8 mouse cellular contexts compared by ENCODE assay signal in the genomic region with DNA sequence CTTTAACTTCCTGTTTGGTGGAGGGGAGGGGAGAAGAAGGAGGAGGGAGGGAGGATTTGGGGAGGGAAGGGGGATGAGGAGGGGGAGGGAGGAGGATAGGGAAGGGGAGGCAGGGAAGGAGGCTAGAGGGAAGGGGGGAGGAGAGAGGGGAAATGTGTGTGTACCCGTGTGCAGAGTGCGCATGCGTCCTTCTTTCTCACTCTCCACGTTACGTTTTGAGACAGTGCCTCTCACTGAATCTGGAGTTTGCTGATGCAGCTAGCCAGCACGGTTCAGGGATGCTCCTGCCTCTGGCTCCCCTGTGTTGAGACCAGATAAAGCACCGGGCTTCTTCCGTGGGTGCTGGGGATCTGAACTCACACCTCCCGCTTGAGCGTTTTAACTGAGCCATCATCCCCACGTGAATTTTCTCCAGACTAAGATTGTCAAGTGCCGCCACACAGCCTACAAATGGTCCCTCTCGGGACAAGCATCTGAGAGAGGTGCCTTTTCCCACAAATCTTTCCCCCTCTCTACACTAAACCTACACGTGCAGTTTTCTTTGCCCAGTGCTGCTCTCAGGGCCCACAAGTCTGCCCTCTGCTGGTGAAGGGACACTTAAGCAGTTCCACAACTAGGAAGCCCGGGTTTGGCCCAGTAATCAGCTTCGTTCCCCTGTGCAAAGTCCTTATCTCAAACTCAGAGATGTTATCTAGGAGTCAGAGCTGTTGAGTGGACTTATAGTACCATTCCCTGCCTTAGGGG. TPM values are rescaled to one million over a fixed set of nuclear protein-coding genes. Genes with fewer than 3 reads are reported as not detected.
A peak's percentile ranks its signal among the peaks of the same experiment; 100 is the strongest.
DNase-seq lines count a peak whose midpoint lies in the region; ATAC-seq and TF ChIP-seq lines count a peak whose summit lies in the region.

No protein-coding gene starts in this region.

- H3K4me1 ChIP-seq in forebrain, postnatal 0 days (ENCODE audit: insufficient read depth), result no peaks in the 10 kb centered on the region
- H3K4me1 ChIP-seq in hindbrain, postnatal 0 days (ENCODE audit: insufficient read depth, low read length), result no peaks in the 10 kb centered on the region
- no peaks in the 10 kb centered on the region for H3K4me1 ChIP-seq in liver, adult 2 months (ENCODE audit: control insufficient read depth, insufficient read depth, low read length)
- H3K4me1 ChIP-seq in midbrain, postnatal 0 days (ENCODE audit: insufficient read depth, low read length), result no peaks in the 10 kb centered on the region; the same call in 1 of the 2 replicates
- no peaks in the 10 kb centered on the region for H3K4me1 ChIP-seq in stomach, embryonic 16.5 days (ENCODE audit: control insufficient read depth, insufficient read depth, low read length)

- H3K27ac ChIP-seq in layer of hippocampus, adult 2 months, result no peak overlapping the region
- no peak overlapping the region for H3K27ac ChIP-seq in forebrain, postnatal 0 days (ENCODE audit: low read depth, low read length)
- H3K27ac ChIP-seq in hindbrain, postnatal 0 days, result no peak overlapping the region
- no peak overlapping the region for H3K27ac ChIP-seq in liver, adult 2 months (replicated peaks; ENCODE audit: insufficient read depth, low read depth, low read length)
- no peak overlapping the region for H3K27ac ChIP-seq in midbrain, postnatal 0 days (ENCODE audit: low read depth, low read length)
- no peak overlapping the region for H3K27ac ChIP-seq in stomach, embryonic 16.5 days (ENCODE audit: low read length)

- H3K79me2 ChIP-seq in liver, adult 2 months (ENCODE audit: control insufficient read depth, insufficient read depth, low read length), result no peaks in the 10 kb centered on the region

- peak; percentile 93 for TF ChIP-seq CTCF in layer of hippocampus, adult 2 months (conservative IDR thresholded peaks at IDR 0.05)
- TF ChIP-seq CTCF in forebrain, postnatal 0 days (IDR thresholded peaks at IDR 0.05; ENCODE audit: low read depth), result peak; percentile 85
- TF ChIP-seq CTCF in hindbrain, postnatal 0 days (IDR thresholded peaks at IDR 0.05; ENCODE audit: low read depth), result peak; percentile 85
- TF ChIP-seq CTCF in liver, adult 2 months (IDR thresholded peaks at IDR 0.05; ENCODE audit: low read depth, low read length), result peak; percentile 81
- peak; percentile 91 for TF ChIP-seq CTCF in midbrain, postnatal 0 days (IDR thresholded peaks at IDR 0.05)

- H3K36me3 ChIP-seq in forebrain, postnatal 0 days (ENCODE audit: insufficient read depth), result no peaks in the 10 kb centered on the region
- H3K36me3 ChIP-seq in hindbrain, postnatal 0 days (ENCODE audit: insufficient read depth, low read length), result no peaks in the 10 kb centered on the region
- H3K36me3 ChIP-seq in liver, adult 2 months (ENCODE audit: control insufficient read depth, insufficient read depth, low read length), result no peaks in the 10 kb centered on the region
- no peaks in the 10 kb centered on the region for H3K36me3 ChIP-seq in midbrain, postnatal 0 days (ENCODE audit: insufficient read depth, low read length)
- no peaks in the 10 kb centered on the region for H3K36me3 ChIP-seq in stomach, embryonic 16.5 days (ENCODE audit: control insufficient read depth, insufficient read depth, low read length)

- no peaks in the 10 kb centered on the region for H3K27me3 ChIP-seq in forebrain, postnatal 0 days (ENCODE audit: insufficient read depth, low read length)
- H3K27me3 ChIP-seq in hindbrain, postnatal 0 days (ENCODE audit: insufficient read depth, low read length), result no peaks in the 10 kb centered on the region
- no peaks in the 10 kb centered on the region for H3K27me3 ChIP-seq in liver, adult 2 months (ENCODE audit: control insufficient read depth, insufficient read depth, low read length)
- no peaks in the 10 kb centered on the region for H3K27me3 ChIP-seq in midbrain, postnatal 0 days (ENCODE audit: insufficient read depth, low read length)
- no peaks in the 10 kb centered on the region for H3K27me3 ChIP-seq in stomach, embryonic 16.5 days (ENCODE audit: control insufficient read depth, insufficient read depth, low read length)

- no peak for TF ChIP-seq POLR2A in liver, adult 2 months (IDR thresholded peaks at IDR 0.05; ENCODE audit: extremely low read depth, insufficient read depth, low read length)

- ATAC-seq in forebrain, postnatal 0 days, result peak; percentile 76; the same call in 1 of the 2 replicates
- ATAC-seq in hindbrain, postnatal 0 days, result peak; percentile 51; the same call in 1 of the 2 replicates
- ATAC-seq in midbrain, postnatal 0 days (ENCODE audit: low FRiP score), result 0 out of 2 replicates have a peak, but pooled peaks have one; percentile 56
- peak; percentile 29; the same call in 1 of the 2 replicates for ATAC-seq in stomach, embryonic 16.5 days (ENCODE audit: insufficient read depth, low FRiP score)

- no peak overlapping the region for H3K4me3 ChIP-seq in layer of hippocampus, adult 2 months
- peak overlapping the region; percentile 12 for H3K4me3 ChIP-seq in forebrain, postnatal 0 days (ENCODE audit: low read depth, low read length)
- no peak overlapping the region for H3K4me3 ChIP-seq in hindbrain, postnatal 0 days (ENCODE audit: low read length)
- H3K4me3 ChIP-seq in liver, adult 2 months (ENCODE audit: insufficient read depth, low read depth, low read length), result no peak overlapping the region
- no peak overlapping the region for H3K4me3 ChIP-seq in midbrain, postnatal 0 days (ENCODE audit: low read depth, low read length)
- H3K4me3 ChIP-seq in stomach, embryonic 16.5 days (replicated peaks; ENCODE audit: low read length), result peak overlapping the region; percentile 24

- no peak overlapping the region for H3K9ac ChIP-seq in forebrain, postnatal 0 days
- no peak overlapping the region for H3K9ac ChIP-seq in hindbrain, postnatal 0 days (replicated peaks; ENCODE audit: low read length)
- no peak overlapping the region for H3K9ac ChIP-seq in liver, adult 2 months (ENCODE audit: low read depth, low read length)
- no peak overlapping the region for H3K9ac ChIP-seq in midbrain, postnatal 0 days (replicated peaks; ENCODE audit: low read length, poor library complexity, severe bottlenecking)
- H3K9ac ChIP-seq in stomach, embryonic 16.5 days (ENCODE audit: low read length), result peak overlapping the region; percentile 28; the same call in 1 of the 2 replicates

- 30% methylated on average over 16 of the region's 16 CpGs for WGBS in forebrain, postnatal 0 days
- WGBS in hindbrain, postnatal 0 days, result 25% methylated on average over 16 of the region's 16 CpGs
- 22% methylated on average over 16 of the region's 16 CpGs for WGBS in liver, adult 2 months
- WGBS in midbrain, postnatal 0 days, result 22% methylated on average over 16 of the region's 16 CpGs
- WGBS in stomach, embryonic 16.5 days, result 19% methylated on average over 16 of the region's 16 CpGs

- peak; percentile 34 to 59 for DNase-seq in layer of hippocampus, adult 2 months (ENCODE audit: low spot score in 2 of 2)
- no peak for DNase-seq in layer of hippocampus, adult 9-10 months (ENCODE audit: low spot score)
- DNase-seq in cerebellum, adult 8-10 months, result peak; percentile 63
- peak; percentile 83 for DNase-seq in forebrain, postnatal 0 days
- DNase-seq in hindbrain, postnatal 0 days (ENCODE audit: low spot score), result peak; percentile 86
- peak; percentile 45 for DNase-seq in liver, adult 2 months (ENCODE audit: extremely low read depth, low read depth, low spot score)
- DNase-seq in midbrain, postnatal 0 days (ENCODE audit: low spot score), result peak; percentile 78

- H3K4me2 ChIP-seq in forebrain, postnatal 0 days (ENCODE audit: low read depth), result peak overlapping the region; percentile 36
- H3K4me2 ChIP-seq in hindbrain, postnatal 0 days (ENCODE audit: low read depth, low read length), result peak overlapping the region; percentile 37
- peak overlapping the region; percentile 36 for H3K4me2 ChIP-seq in midbrain, postnatal 0 days (ENCODE audit: low read depth, low read length, poor library complexity, severe bottlenecking)
- H3K4me2 ChIP-seq in stomach, embryonic 16.5 days (ENCODE audit: low read depth, low read length), result peak overlapping the region; percentile 48

- no peaks in the 10 kb centered on the region for H3K9me3 ChIP-seq in forebrain, postnatal 0 days (ENCODE audit: low read length)
- H3K9me3 ChIP-seq in hindbrain, postnatal 0 days (ENCODE audit: low read length), result no peaks in the 10 kb centered on the region
- H3K9me3 ChIP-seq in midbrain, postnatal 0 days (ENCODE audit: low read length), result no peaks in the 10 kb centered on the region
- H3K9me3 ChIP-seq in stomach, embryonic 16.5 days (replicated peaks; ENCODE audit: control insufficient read depth, low read length), result no peaks in the 10 kb centered on the region

RNA-seq across cellular contexts. Expression of gene Dnajc11, which starts 13.4 kb away (rescaled TPM):
- 10 to 100 TPM; 68.2 to 69.1 TPM for total RNA-seq in layer of hippocampus, adult 2 months (2021)
- total RNA-seq in forebrain, postnatal 0 days (2014; rRNA removed), result 72.2 and 75.2 TPM in 2 replicates
- 62.0 and 72.3 TPM in 2 replicates for polyA plus RNA-seq in forebrain, postnatal 0 days (2015; fragmentation: Nextera tagmentation; extraction: Ambion mirVana)
- total RNA-seq in hindbrain, postnatal 0 days (2014; rRNA removed), result 94.5 and 108 TPM in 2 replicates
- 64.1 and 65.6 TPM in 2 replicates for polyA plus RNA-seq in hindbrain, postnatal 0 days (2015; fragmentation: Nextera tagmentation; extraction: Ambion mirVana)
- 23.9 and 27.4 TPM in 2 replicates for total RNA-seq in liver, adult 2 months (2014; rRNA removed)
- polyA plus RNA-seq in liver, adult 2 months (2012; rRNA removed), result 47.9 and 52.6 TPM in 2 replicates
- 83.2 and 88.5 TPM in 2 replicates for total RNA-seq in midbrain, postnatal 0 days (2014; rRNA removed)
- polyA plus RNA-seq in midbrain, postnatal 0 days (2015; fragmentation: Nextera tagmentation; extraction: Ambion mirVana), result 73.7 and 75.9 TPM in 2 replicates
- 62.4 and 62.7 TPM in 2 replicates for polyA plus RNA-seq in stomach, embryonic 16.5 days (2015; fragmentation: Nextera tagmentation; extraction: Ambion mirVana)

RNA-seq across cellular contexts. Expression of gene Camta1, which starts 58.4 kb away (rescaled TPM):
- total RNA-seq in layer of hippocampus, adult 2 months (2021), result 100 to 1,000 TPM; 275 to 294 TPM
- 87.4 and 89.6 TPM in 2 replicates for total RNA-seq in forebrain, postnatal 0 days (2014; rRNA removed)
- polyA plus RNA-seq in forebrain, postnatal 0 days (2015; fragmentation: Nextera tagmentation; extraction: Ambion mirVana), result 109 and 131 TPM in 2 replicates
- total RNA-seq in hindbrain, postnatal 0 days (2014; rRNA removed), result 127 and 179 TPM in 2 replicates
- 133 and 145 TPM in 2 replicates for polyA plus RNA-seq in hindbrain, postnatal 0 days (2015; fragmentation: Nextera tagmentation; extraction: Ambion mirVana)
- total RNA-seq in liver, adult 2 months (2014; rRNA removed), result 2.7 and 6.1 TPM in 2 replicates
- 2.4 and 2.7 TPM in 2 replicates for polyA plus RNA-seq in liver, adult 2 months (2012; rRNA removed)
- total RNA-seq in midbrain, postnatal 0 days (2014; rRNA removed), result 153 and 177 TPM in 2 replicates
- polyA plus RNA-seq in midbrain, postnatal 0 days (2015; fragmentation: Nextera tagmentation; extraction: Ambion mirVana), result 130 and 140 TPM in 2 replicates
- 63.6 and 81.8 TPM in 2 replicates for polyA plus RNA-seq in stomach, embryonic 16.5 days (2015; fragmentation: Nextera tagmentation; extraction: Ambion mirVana)

Comparison
In these comparisons a context has a peak if more than half of its experiments do, and no peak if none do; other contexts are left out.
1. H3K4me3 ChIP-seq: peak in forebrain, postnatal 0 days (single experiment) and stomach, embryonic 16.5 days (single experiment); none in layer of hippocampus, adult 2 months (single experiment), hindbrain, postnatal 0 days (single experiment), liver, adult 2 months (single experiment) and midbrain, postnatal 0 days (single experiment).
2. RNA of gene Camta1, which starts 58.4 kb away (total RNA-seq): 275 to 294 TPM in layer of hippocampus, adult 2 months, 153 to 177 TPM in midbrain, postnatal 0 days, 127 to 179 TPM in hindbrain, postnatal 0 days and 87.4 to 89.6 TPM in forebrain, postnatal 0 days; 2.7 to 6.1 TPM in liver, adult 2 months; every median in the first group is over 10 times any median in the second.
3. Peak in every context shown above with its lines, with median percentiles within 50 percentile points of each other: CTCF ChIP-seq, ATAC-seq and H3K4me2 ChIP-seq.